Mouse (Mus musculus): ENCODE results near the gene Tex45. TPM values are rescaled to one million over a fixed set of nuclear protein-coding genes. Genes with fewer than 3 reads are reported as not detected.

Gene Tex45
- total and polyA plus RNA-seq, 3 experiments, result 0.06 to 0.12 TPM; not detected in 1

GRCm38 (mm10) chr8:3495578-3496427 is 25.1 kb downstream of the Tex45 start:
- H3K79me2 ChIP-seq (ENCODE audit: control insufficient read depth, insufficient read depth, low read length, poor library complexity), result peaks cover 2% of the 10 kb centered on the region; the same call in 1 of the 2 replicates
- TF ChIP-seq SIN3A (IDR thresholded peaks at IDR 0.05; ENCODE audit: low read length) (no peak), ZMIZ1 (IDR thresholded peaks at IDR 0.05; ENCODE audit: low read depth, low read length) (no peak), KAT2A (conservative IDR thresholded peaks at IDR 0.05; ENCODE audit: low read depth, low read length) (no peak), CHD1 (IDR thresholded peaks at IDR 0.05; ENCODE audit: low read depth, low read length) (no peak), MAZ (IDR thresholded peaks at IDR 0.05; ENCODE audit: low read depth, low read length) (no peak), POLR2AphosphoS2 (IDR thresholded peaks at IDR 0.05; ENCODE audit: low read length) (no peak), HCFC1 (IDR thresholded peaks at IDR 0.05; ENCODE audit: low read depth, low read length) (no peak), MYB (IDR thresholded peaks at IDR 0.05; ENCODE audit: low read depth, low read length) (no peak), TCF12 (IDR thresholded peaks at IDR 0.05; ENCODE audit: low read depth, low read length) (no peak), ZKSCAN1 (IDR thresholded peaks at IDR 0.05; ENCODE audit: low read depth, low read length) (no peak), ELF1 (IDR thresholded peaks at IDR 0.05; ENCODE audit: low read depth, low read length) (no peak), RCOR1 (IDR thresholded peaks at IDR 0.05; ENCODE audit: low read depth, low read length) (no peak)
- H3K4me1 ChIP-seq (ENCODE audit: control insufficient read depth in 1 of 2, insufficient read depth in 2 of 2, low read length in 2 of 2), result peaks cover 0 to 11% of the 10 kb centered on the region in 2 experiments; a peak in 2 of 4 replicates
- H3K9me3 ChIP-seq (replicated peaks; ENCODE audit: insufficient read depth, low read length), result no peaks in the 10 kb centered on the region
- peaks cover 0 to 14% of the 10 kb centered on the region in 2 experiments; a peak in 2 of 4 replicates for H3K36me3 ChIP-seq (ENCODE audit: control insufficient read depth in 1 of 2, insufficient read depth in 2 of 2, low read length in 2 of 2)
- no peak for DNase-seq (ENCODE audit: low read depth, low spot score)
- no peak overlapping the region for H3K9ac ChIP-seq (ENCODE audit: control insufficient read depth, low read depth, low read length, poor library complexity, severe bottlenecking)
- no peak overlapping the region for H3K27ac ChIP-seq (ENCODE audit: control insufficient read depth, low read depth, low read length)
- H3K4me3 ChIP-seq (ENCODE audit: control insufficient read depth in 1 of 2, insufficient read depth in 1 of 2, low read depth in 2 of 2, low read length in 2 of 2), result no peak overlapping the region
- no peaks in the 10 kb centered on the region; a peak in 1 of 4 replicates for H3K27me3 ChIP-seq (ENCODE audit: control insufficient read depth in 1 of 2, insufficient read depth in 2 of 2, low read length in 2 of 2)

GRCm38 (mm10) chr8:3496428-3496748 is 25.7 kb downstream of the Tex45 start:
- no peaks in the 10 kb centered on the region for H3K9me3 ChIP-seq (replicated peaks; ENCODE audit: insufficient read depth, low read length)
- H3K27me3 ChIP-seq (ENCODE audit: control insufficient read depth in 1 of 2, insufficient read depth in 2 of 2, low read length in 2 of 2), result no peaks in the 10 kb centered on the region; a peak in 1 of 4 replicates
- DNase-seq (ENCODE audit: low read depth, low spot score), result no peak
- no peak overlapping the region for H3K27ac ChIP-seq (ENCODE audit: control insufficient read depth, low read depth, low read length)
- H3K4me3 ChIP-seq (ENCODE audit: control insufficient read depth in 1 of 2, insufficient read depth in 1 of 2, low read depth in 2 of 2, low read length in 2 of 2), result no peak overlapping the region
- H3K4me1 ChIP-seq (ENCODE audit: control insufficient read depth in 1 of 2, insufficient read depth in 2 of 2, low read length in 2 of 2), result peaks cover 0 to 17% of the 10 kb centered on the region in 2 experiments; a peak in 2 of 4 replicates
- H3K79me2 ChIP-seq (ENCODE audit: control insufficient read depth, insufficient read depth, low read length, poor library complexity), result peaks cover 5% of the 10 kb centered on the region; the same call in 1 of the 2 replicates
- H3K9ac ChIP-seq (ENCODE audit: control insufficient read depth, low read depth, low read length, poor library complexity, severe bottlenecking), result no peak overlapping the region
- H3K36me3 ChIP-seq (ENCODE audit: control insufficient read depth in 1 of 2, insufficient read depth in 2 of 2, low read length in 2 of 2), result peaks cover 0 to 17% of the 10 kb centered on the region in 2 experiments; a peak in 2 of 4 replicates
- TF ChIP-seq KAT2A (conservative IDR thresholded peaks at IDR 0.05; ENCODE audit: low read depth, low read length) (no peak), HCFC1 (IDR thresholded peaks at IDR 0.05; ENCODE audit: low read depth, low read length) (no peak), SIN3A (IDR thresholded peaks at IDR 0.05; ENCODE audit: low read length) (no peak), GABPA (IDR thresholded peaks at IDR 0.05; ENCODE audit: low read depth, low read length) (no peak), POLR2AphosphoS2 (IDR thresholded peaks at IDR 0.05; ENCODE audit: low read length) (no peak), EP300 (IDR thresholded peaks at IDR 0.05; ENCODE audit: low read depth in 1 of 2, low read length in 2 of 2) (no peak), MAZ (IDR thresholded peaks at IDR 0.05; ENCODE audit: low read depth, low read length) (no peak), POLR2AphosphoS5 (IDR thresholded peaks at IDR 0.05; ENCODE audit: borderline replicate concordance, low read depth, low read length) (no peak), ETS1 (IDR thresholded peaks at IDR 0.05; ENCODE audit: low read depth, low read length) (no peak), MYC (IDR thresholded peaks at IDR 0.05; ENCODE audit: low read depth, low read length) (no peak), RCOR1 (IDR thresholded peaks at IDR 0.05; ENCODE audit: low read depth, low read length) (no peak), JUND (IDR thresholded peaks at IDR 0.05; ENCODE audit: low read depth, low read length) (no peak), USF2 (IDR thresholded peaks at IDR 0.05; ENCODE audit: borderline replicate concordance in 1 of 2, insufficient read depth in 1 of 2, low read depth in 1 of 2, low read length in 2 of 2) (no peak), ELF1 (IDR thresholded peaks at IDR 0.05; ENCODE audit: low read depth, low read length) (no peak), CTCF (IDR thresholded peaks at IDR 0.05 in 2 of 3, conservative IDR thresholded peaks at IDR 0.05 in 1 of 3; ENCODE audit: control insufficient read depth in 1 of 3, insufficient read depth in 1 of 3, low read depth in 2 of 3, low read length in 3 of 3, poor library complexity in 1 of 3, severe bottlenecking in 1 of 3) (no peak), NELFE (IDR thresholded peaks at IDR 0.05; ENCODE audit: low read depth, low read length) (no peak), BHLHE40 (IDR thresholded peaks at IDR 0.05; ENCODE audit: borderline replicate concordance, low read depth, low read length) (no peak), USF1 (IDR thresholded peaks at IDR 0.05; ENCODE audit: low read depth, low read length) (no peak), ZC3H11A (IDR thresholded peaks at IDR 0.05; ENCODE audit: low read depth, low read length) (no peak), GATA1 (IDR thresholded peaks at IDR 0.05; ENCODE audit: low read depth, low read length) (no peak)

Measured in MEL (cell line).